Mouse (Mus musculus): ENCODE results near the gene Prpf4b. TPM values are rescaled to one million over a fixed set of nuclear protein-coding genes. Genes with fewer than 3 reads are reported as not detected.
"Not testable (repeated sequence)": the region's sequence is repeated elsewhere in the genome, so short reads cannot be mapped to it uniquely, and the experiment has no call there.

Prpf4b gene
- polyA plus RNA-seq (2012; rRNA removed), result 98.8 and 121 TPM in 2 replicates

- TF ChIP-seq CTCF (IDR thresholded peaks at IDR 0.05; ENCODE audit: borderline replicate concordance, extremely low read depth, insufficient read depth, insufficient read length), result no peak
- TF ChIP-seq POLR2A (IDR thresholded peaks at IDR 0.05; ENCODE audit: borderline replicate concordance, extremely low read depth, insufficient read depth, insufficient read length, poor library complexity, severe bottlenecking), result no peak; the same call in 1 of the 2 replicates
- DNase-seq (ENCODE audit: low read depth), result peak; percentile 97
These were observed at the start of gene Prpf4b for GRCm38 (mm10) chr13:34875166-34875710. Prpf4b (plus strand) TSS chr13:34875302.

GRCm38 (mm10) chr13:34826760-34827690 lies 48.1 kb upstream of the Prpf4b start:
- DNase-seq (ENCODE audit: low read depth), result peak; percentile 93
- TF ChIP-seq POLR2A (IDR thresholded peaks at IDR 0.05; ENCODE audit: borderline replicate concordance, extremely low read depth, insufficient read depth, insufficient read length, poor library complexity, severe bottlenecking), result no peak
- no peak for TF ChIP-seq CTCF (IDR thresholded peaks at IDR 0.05; ENCODE audit: borderline replicate concordance, extremely low read depth, insufficient read depth, insufficient read length)

DNA sequence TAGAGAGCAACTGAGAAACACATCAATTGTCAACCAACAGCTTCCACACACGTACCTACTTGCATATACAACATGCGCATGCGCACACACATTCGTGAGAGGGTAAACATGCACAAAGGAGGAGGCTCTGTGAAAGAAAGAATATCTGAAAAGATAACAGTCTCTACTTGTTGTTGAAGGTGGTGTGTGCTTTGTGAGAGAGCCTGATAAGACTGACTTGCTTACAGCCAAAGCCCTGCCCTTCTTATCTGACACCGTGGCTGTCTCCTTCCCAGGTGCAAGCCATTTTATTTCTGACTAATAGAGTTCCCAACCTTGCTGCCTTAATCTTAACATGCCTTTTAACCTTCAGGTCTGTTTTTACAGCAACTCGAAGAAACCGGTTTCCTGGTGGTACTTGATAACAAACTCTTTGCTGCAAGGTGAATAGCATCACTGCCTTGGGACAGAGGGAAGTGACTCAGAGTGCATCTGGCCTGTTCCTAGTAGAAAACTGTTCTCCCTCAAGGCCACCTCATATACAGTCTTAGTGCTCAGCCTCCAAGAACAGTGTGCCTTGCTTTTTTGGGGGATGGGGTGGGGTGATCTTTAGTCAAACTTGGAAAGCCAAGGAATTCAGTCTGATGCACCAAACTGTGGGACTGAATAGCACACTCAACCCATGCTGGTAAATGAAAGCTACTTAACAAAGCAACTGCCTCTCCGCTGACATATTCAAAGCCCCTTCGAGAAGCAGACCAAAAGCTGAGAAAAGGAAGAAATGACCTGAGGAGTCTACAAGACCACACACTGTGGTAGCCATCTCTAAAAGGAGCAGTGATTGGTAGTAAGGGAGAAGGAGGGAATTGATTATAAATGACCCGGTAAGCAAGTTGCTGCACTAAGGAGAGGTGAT lies 46.9 kb upstream of the Prpf4b start:
- TF ChIP-seq CTCF (IDR thresholded peaks at IDR 0.05; ENCODE audit: borderline replicate concordance, extremely low read depth, insufficient read depth, insufficient read length) (no peak), POLR2A (IDR thresholded peaks at IDR 0.05; ENCODE audit: borderline replicate concordance, extremely low read depth, insufficient read depth, insufficient read length, poor library complexity, severe bottlenecking) (no peak)

DNA sequence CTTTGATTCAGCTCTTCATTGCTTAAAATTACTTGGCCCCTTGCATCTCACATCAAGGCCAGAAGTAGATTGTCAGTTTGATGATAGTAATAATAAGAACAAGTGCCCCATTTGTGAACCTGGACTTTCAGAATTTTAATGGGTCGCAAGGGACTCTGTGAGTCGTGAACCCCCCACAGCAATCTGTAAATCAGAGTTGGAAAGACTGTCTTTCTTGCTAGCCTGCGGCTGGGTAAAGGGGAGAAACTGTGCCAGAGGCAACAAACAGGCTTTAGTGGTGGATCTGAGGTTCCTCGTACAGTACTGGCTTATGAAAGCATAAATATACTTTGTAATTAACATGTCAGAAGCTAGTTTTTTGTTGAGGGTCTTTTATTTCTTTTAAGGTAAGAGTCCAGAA lies 32.3 kb upstream of the Prpf4b start:
- DNase-seq (ENCODE audit: low read depth), result no peak
- TF ChIP-seq CTCF (IDR thresholded peaks at IDR 0.05; ENCODE audit: borderline replicate concordance, extremely low read depth, insufficient read depth, insufficient read length) (no peak), POLR2A (IDR thresholded peaks at IDR 0.05; ENCODE audit: borderline replicate concordance, extremely low read depth, insufficient read depth, insufficient read length, poor library complexity, severe bottlenecking) (no peak)

More for the DNA sequence above, 46.9 kb upstream of the Prpf4b start:
- no peak for DNase-seq (ENCODE audit: low read depth)

GRCm38 (mm10) chr13:34850759-34851158 lies 24.3 kb upstream of the Prpf4b start:
- TF ChIP-seq POLR2A (IDR thresholded peaks at IDR 0.05; ENCODE audit: borderline replicate concordance, extremely low read depth, insufficient read depth, insufficient read length, poor library complexity, severe bottlenecking), result no peak
- no peak for TF ChIP-seq CTCF (IDR thresholded peaks at IDR 0.05; ENCODE audit: borderline replicate concordance, extremely low read depth, insufficient read depth, insufficient read length)
- no peak for DNase-seq (ENCODE audit: low read depth)

GRCm38 (mm10) chr13:34851191-34851784 lies 23.8 kb upstream of the Prpf4b start:
- TF ChIP-seq POLR2A (IDR thresholded peaks at IDR 0.05; ENCODE audit: borderline replicate concordance, extremely low read depth, insufficient read depth, insufficient read length, poor library complexity, severe bottlenecking) (no peak), CTCF (IDR thresholded peaks at IDR 0.05; ENCODE audit: borderline replicate concordance, extremely low read depth, insufficient read depth, insufficient read length) (no peak)
- DNase-seq (ENCODE audit: low read depth), result peak; percentile 23

DNA sequence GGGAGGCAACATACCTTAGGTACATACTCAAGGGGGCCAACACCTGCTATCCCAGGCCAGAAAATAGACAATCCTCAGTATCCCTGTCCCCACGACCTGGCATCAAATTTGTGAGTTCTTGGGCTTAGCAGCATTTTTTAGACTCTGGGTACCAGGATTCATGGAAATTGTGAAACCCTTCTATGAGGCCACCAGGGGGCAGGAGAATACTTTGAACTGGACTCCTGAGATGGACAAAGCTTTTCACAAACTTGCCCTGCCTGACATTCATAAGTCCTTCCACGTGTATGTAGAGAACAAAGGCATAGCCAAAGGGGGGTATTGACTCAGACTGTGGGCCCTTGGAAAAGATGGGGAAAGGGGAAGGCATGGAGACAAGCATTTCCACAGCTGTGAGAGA lies 17.6 kb upstream of the Prpf4b start:
- peak; percentile 31; the same call in 1 of the 2 replicates for TF ChIP-seq CTCF (IDR thresholded peaks at IDR 0.05; ENCODE audit: borderline replicate concordance, extremely low read depth, insufficient read depth, insufficient read length)
- no peak for TF ChIP-seq POLR2A (IDR thresholded peaks at IDR 0.05; ENCODE audit: borderline replicate concordance, extremely low read depth, insufficient read depth, insufficient read length, poor library complexity, severe bottlenecking)
- peak; percentile 25 for DNase-seq (ENCODE audit: low read depth)

DNA sequence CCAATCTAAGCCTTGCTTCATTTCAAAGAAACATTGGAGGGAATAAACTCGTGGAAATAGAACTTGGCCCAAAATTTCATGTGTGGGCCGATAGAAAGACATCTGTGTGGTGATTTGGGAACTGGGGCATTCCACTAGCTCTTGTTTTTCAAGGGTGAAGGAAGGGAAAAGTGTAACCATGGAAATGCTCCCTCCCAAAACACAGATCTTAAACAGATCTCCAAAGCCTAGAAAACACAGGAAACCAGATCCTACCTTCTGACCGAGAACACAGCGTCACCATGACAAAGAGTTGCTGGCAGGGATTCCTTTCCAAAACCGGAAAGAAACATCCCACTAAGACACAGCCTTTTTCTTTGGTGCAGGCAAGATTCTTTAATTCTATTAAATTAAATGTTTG lies 15.7 kb upstream of the Prpf4b start:
- no peak for DNase-seq (ENCODE audit: low read depth)
- TF ChIP-seq POLR2A (IDR thresholded peaks at IDR 0.05; ENCODE audit: borderline replicate concordance, extremely low read depth, insufficient read depth, insufficient read length, poor library complexity, severe bottlenecking) (no peak), CTCF (IDR thresholded peaks at IDR 0.05; ENCODE audit: borderline replicate concordance, extremely low read depth, insufficient read depth, insufficient read length) (no peak)

DNA sequence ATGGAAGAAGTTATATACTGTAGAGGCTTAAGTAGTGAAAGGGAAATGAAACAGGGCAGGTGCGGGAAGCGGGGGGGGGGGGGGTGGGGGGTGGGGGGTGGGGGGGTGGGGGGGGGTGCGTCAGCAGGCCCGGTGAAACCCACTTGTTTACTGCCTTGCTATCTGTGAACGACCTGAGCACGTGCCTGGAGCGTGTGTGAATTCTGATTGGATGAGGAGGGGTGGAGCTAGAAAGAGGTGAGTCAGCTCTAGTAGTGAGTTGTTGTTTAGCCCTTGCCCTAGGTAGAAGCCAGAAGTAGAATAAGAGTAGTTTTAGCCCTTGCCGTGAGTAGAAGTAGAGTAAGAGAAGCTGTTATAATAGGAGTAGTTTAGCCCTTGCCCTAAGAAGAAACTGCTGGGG lies 13.9 kb upstream of the Prpf4b start:
- not testable (repeated sequence) for DNase-seq (ENCODE audit: low read depth)

GRCm38 (mm10) chr13:34864420-34865169 lies 10.5 kb upstream of the Prpf4b start:
- DNase-seq (ENCODE audit: low read depth), result peak; percentile 93
- TF ChIP-seq CTCF (IDR thresholded peaks at IDR 0.05; ENCODE audit: borderline replicate concordance, extremely low read depth, insufficient read depth, insufficient read length) (peak; percentile 74; the same call in 1 of the 2 replicates), POLR2A (IDR thresholded peaks at IDR 0.05; ENCODE audit: borderline replicate concordance, extremely low read depth, insufficient read depth, insufficient read length, poor library complexity, severe bottlenecking) (no peak)

Data from brain, embryonic 14.5 days (tissue).